Mouse (Mus musculus) brown adipose tissue, adult 24 weeks (tissue): ENCODE data around the gene Ndufs7. TPM values are rescaled to one million over a fixed set of nuclear protein-coding genes. Genes with fewer than 3 reads are reported as not detected.
A peak's percentile ranks its signal among the peaks of the same experiment; 100 is the strongest.

Experiments used
- H3K27ac ChIP-seq: fragments of 200-500 bp; replicated peaks from 2 replicates; pipeline ENCODE4 v1.5.1; 2012; ENCODE audit warnings: low read depth, mild to moderate bottlenecking, low read length
- H3K4me1 ChIP-seq: fragments of 200-500 bp; 2 replicates; pipeline ENCODE4 v1.6.1; 2012; ENCODE audit warnings: low read length, mixed read lengths; ENCODE audit not compliant: control insufficient read depth, insufficient read depth, insufficient read length
- H3K4me3 ChIP-seq: fragments of 200-500 bp; 2 replicates; pipeline ENCODE4 v1.5.1; 2012; ENCODE audit warnings: low read depth, mild to moderate bottlenecking, low read length, moderate library complexity; ENCODE audit not compliant: insufficient read depth
- polyA plus RNA-seq: library from polyadenylated mRNA; stranded (reverse); fragments of >200 nt; gene quantifications from 2 replicates; pipeline ENCODE4 v1.2.4, GENCODE M21; 2012; ENCODE audit not compliant: missing spikeins, insufficient read depth, insufficient read length

Gene Ndufs7
- polyA plus RNA-seq, 1 experiment, result 732 TPM

DNA sequence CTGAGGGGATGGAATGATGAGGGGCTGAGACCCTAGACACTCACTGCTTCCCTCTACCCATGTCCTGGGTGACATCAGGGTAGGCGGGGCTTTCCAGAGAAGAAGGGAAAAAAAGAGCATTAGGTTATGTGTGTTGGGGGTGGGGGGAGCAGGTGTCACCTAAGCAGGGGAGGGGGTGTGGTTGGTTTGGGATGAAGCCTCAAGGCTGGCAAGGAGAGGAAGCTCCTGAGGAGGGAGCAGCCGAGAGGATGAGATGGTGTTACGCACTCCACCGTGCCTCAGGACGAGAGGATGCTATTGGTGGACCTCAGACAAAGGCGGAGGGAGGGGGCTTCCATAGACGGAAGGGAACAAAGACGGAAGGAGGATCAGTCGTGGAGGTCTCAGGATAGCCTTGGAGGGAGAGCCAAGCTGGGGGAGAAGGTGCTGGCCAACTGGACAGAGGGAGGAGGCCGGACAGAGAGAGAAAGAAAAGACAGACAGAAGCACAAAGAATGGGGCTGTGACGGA lies 51.8 kb downstream of the Ndufs7 start:
- H3K4me1 ChIP-seq, result peaks cover 7% of the 10 kb centered on the region; the same call in 1 of the 2 replicates
- H3K4me3 ChIP-seq, result no peak overlapping the region
- H3K27ac ChIP-seq, result no peak overlapping the region

DNA sequence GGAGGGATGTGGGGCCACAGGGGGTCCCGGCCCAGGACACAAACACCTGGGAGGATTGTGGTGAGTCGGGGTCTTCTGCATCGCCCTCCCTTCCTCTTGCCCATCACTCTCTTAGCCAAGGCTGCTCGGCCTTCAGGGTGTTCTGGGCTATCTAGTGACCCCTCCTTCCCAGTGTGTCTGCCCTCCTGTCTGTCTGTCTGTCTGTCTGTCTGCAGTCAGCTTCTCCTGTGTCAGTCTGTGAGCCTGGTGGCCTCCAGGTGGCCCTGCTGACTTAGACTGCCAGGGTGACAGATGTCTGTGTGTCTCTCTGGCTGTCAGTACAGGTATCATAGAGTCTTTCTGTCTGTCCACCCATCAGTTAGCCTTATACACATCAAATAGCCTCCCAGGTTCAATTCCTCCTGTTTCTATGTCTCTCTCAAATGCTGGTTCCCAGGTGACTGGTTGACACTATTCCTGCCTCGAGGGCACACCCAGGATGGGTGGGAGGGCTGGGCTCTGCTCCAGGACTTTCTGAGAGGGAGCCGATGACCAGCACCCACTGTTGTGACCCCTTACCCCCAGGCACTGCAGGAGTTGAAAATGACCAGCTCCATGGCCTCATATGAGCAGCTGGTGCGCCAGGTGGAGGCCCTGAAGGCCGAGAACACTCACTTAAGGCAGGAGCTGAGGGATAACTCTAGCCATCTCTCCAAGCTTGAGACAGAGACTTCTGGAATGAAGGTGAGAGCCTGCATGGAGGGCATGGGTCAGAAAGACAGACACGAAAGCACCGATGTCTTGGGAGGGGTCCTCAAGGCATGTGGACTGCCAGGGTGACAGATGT lies 52.5 kb downstream of the Ndufs7 start:
- 0 out of 2 replicates have a peak overlapping the region, but pooled peaks have one; percentile 46 for H3K27ac ChIP-seq
- peaks cover 7% of the 10 kb centered on the region; the same call in 1 of the 2 replicates for H3K4me1 ChIP-seq
- no peak overlapping the region for H3K4me3 ChIP-seq

DNA sequence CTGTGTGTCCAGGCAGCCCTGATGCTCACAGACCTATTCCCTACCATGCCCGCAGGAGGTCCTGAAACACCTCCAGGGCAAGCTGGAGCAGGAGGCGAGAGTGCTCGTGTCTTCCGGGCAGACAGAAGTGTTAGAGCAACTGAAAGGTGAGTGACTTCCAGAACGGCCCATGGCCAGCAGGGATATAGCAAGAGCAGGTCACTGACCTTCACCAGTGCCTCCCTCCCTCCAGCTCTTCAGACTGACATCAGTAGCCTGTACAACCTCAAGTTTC lies 53.1 kb downstream of the Ndufs7 start:
- peak overlapping the region; percentile 32 for H3K4me3 ChIP-seq
- H3K27ac ChIP-seq, result peak overlapping the region; percentile 33
- peaks cover 7% of the 10 kb centered on the region; the same call in 1 of the 2 replicates for H3K4me1 ChIP-seq

DNA sequence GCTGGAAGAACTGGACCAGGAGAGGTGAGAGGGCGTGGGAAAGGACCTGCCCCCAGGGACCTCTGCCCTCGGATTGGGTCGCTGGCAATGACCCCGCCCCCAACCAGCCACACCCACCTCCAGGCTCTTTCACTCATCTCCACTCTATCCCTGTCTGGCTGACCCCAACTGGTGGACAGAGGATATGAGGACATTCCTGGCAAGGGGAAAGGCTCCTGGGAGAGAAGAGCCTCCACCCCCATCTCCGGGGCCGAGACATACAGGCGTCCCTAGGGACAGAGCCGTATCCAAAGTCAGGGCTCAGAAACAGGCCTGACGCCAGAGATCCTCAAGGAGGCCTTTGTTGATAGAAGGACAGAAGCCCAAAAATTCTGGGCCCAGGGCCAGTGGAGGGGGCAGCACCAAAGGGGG lies 53.6 kb downstream of the Ndufs7 start:
- Histone ChIP-seq H3K4me1 (peaks cover 7% of the 10 kb centered on the region; the same call in 1 of the 2 replicates), H3K27ac (0 out of 2 replicates have a peak overlapping the region, but pooled peaks have one; percentile 7), H3K4me3 (peak overlapping the region; percentile 8; the same call in 1 of the 2 replicates)

DNA sequence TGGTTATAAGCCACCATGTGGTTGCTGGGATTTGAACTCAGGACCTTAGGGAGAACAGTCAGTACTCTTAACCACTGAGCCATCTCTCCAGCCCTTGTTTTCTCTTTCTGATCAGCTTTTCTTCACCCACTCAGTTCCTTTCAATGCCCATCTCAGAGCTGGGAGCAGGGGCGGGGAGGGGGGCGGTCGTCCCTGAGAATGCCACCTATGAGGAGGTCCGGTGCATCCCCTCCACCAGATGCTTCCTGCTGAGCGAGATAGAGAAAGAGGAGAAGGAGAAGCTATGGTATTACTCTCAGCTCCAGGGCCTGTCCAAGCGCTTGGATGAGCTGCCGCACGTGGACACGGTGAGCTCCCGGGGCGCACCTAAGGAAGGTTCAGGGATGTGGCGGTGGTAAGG lies 55.5 kb downstream of the Ndufs7 start:
- no peak overlapping the region for H3K27ac ChIP-seq

DNA sequence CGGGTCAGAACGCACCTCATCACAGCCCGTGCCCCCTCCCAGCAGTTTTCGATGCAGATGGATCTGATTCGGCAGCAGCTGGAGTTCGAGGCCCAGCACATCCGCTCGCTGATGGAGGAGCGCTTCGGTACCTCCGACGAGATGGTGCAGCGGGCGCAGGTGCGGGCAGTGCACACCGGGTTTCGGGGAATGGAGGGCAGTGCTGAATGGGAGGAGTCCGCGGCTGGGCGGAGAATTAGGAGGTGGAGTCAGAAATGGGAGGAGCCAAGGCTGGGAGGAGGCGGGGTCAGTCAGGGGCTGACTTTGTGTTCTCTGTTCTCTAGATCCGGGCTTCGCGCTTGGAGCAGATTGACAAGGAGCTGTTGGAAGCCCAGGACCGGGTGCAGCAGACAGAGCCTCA lies 55.9 kb downstream of the Ndufs7 start:
- no peak overlapping the region for H3K4me3 ChIP-seq
- H3K27ac ChIP-seq, result no peak overlapping the region
- H3K4me1 ChIP-seq, result peaks cover 7% of the 10 kb centered on the region; the same call in 1 of the 2 replicates

More for the DNA sequence above, 55.5 kb downstream of the Ndufs7 start:
- H3K4me3 ChIP-seq, result no peak overlapping the region
- peaks cover 7% of the 10 kb centered on the region; the same call in 1 of the 2 replicates for H3K4me1 ChIP-seq

Other genes with a start within 250 kb of the Ndufs7 start
- gene Arhgap45, start 232.5 kb upstream of the Ndufs7 start, polyA plus RNA-seq, result 1.8 and 2.6 TPM in 2 replicates
- 78.3 and 85.8 TPM in 2 replicates for gene Polr2e, start 209.3 kb upstream of the Ndufs7 start, polyA plus RNA-seq
- gene Gpx4, start 202.0 kb upstream of the Ndufs7 start, polyA plus RNA-seq, result 2,282 and 3,621 TPM in 2 replicates
- 14.3 and 16.2 TPM in 2 replicates for gene Sbno2, start 143.6 kb upstream of the Ndufs7 start, polyA plus RNA-seq
- gene Stk11, start 133.3 kb upstream of the Ndufs7 start, polyA plus RNA-seq, result 113 and 121 TPM in 2 replicates
- gene Atp5d, start 110.5 kb upstream of the Ndufs7 start, polyA plus RNA-seq, result 1,146 and 1,395 TPM in 2 replicates
- 1.1 and 1.5 TPM in 2 replicates for gene Cbarp, start 108.3 kb upstream of the Ndufs7 start, polyA plus RNA-seq
- 25.5 and 31.6 TPM in 2 replicates for gene Midn, start 100.8 kb upstream of the Ndufs7 start, polyA plus RNA-seq
- gene Cirbp, start 83.1 kb upstream of the Ndufs7 start, polyA plus RNA-seq, result 15.1 and 27.5 TPM in 2 replicates
- gene 1600002K03Rik, start 76.2 kb upstream of the Ndufs7 start, polyA plus RNA-seq, result 10.9 and 14.9 TPM in 2 replicates
- 1.0 and 1.1 TPM in 2 replicates for gene Efna2, start 69.6 kb upstream of the Ndufs7 start, polyA plus RNA-seq
- 9.7 and 11.1 TPM in 2 replicates for gene Mum1, start 22.7 kb upstream of the Ndufs7 start, polyA plus RNA-seq
- 10.5 and 17.8 TPM in 2 replicates for gene Gamt, start 11.9 kb downstream of the Ndufs7 start, polyA plus RNA-seq
- 51.6 and 76.7 TPM in 2 replicates for gene Dazap1, start 12.4 kb downstream of the Ndufs7 start, polyA plus RNA-seq
- 1,089 and 1,107 TPM in 2 replicates for gene Rps15, start 43.3 kb downstream of the Ndufs7 start, polyA plus RNA-seq
- gene Apc2, start 46.9 kb downstream of the Ndufs7 start, polyA plus RNA-seq, result 0.38 TPM in 1 of 2 replicates, not detected in the other
- 24.3 and 25.7 TPM in 2 replicates for gene 2310011J03Rik, start 71.4 kb downstream of the Ndufs7 start, polyA plus RNA-seq
- 4.3 and 7.8 TPM in 2 replicates for gene Pcsk4, start 80.4 kb downstream of the Ndufs7 start, polyA plus RNA-seq
- gene Reep6, start 80.8 kb downstream of the Ndufs7 start, polyA plus RNA-seq, result 15.7 and 17.7 TPM in 2 replicates
- 2.9 and 4.2 TPM in 2 replicates for gene Adamtsl5, start 99.3 kb downstream of the Ndufs7 start, polyA plus RNA-seq
- gene Plk5, start 107.3 kb downstream of the Ndufs7 start, polyA plus RNA-seq, result not detected in 2 replicates
- gene Mex3d, start 138.5 kb downstream of the Ndufs7 start, polyA plus RNA-seq, result 3.3 and 3.7 TPM in 2 replicates
- 79.3 and 90.4 TPM in 2 replicates for gene Mbd3, start 150.4 kb downstream of the Ndufs7 start, polyA plus RNA-seq
- gene Uqcr11, start 157.7 kb downstream of the Ndufs7 start, polyA plus RNA-seq, result 2,528 and 2,993 TPM in 2 replicates
- gene Tcf3, start 184.5 kb downstream of the Ndufs7 start, polyA plus RNA-seq, result 11.4 and 15.1 TPM in 2 replicates
- not detected in 2 replicates for gene Onecut3, start 245.7 kb downstream of the Ndufs7 start, polyA plus RNA-seq